Mouse (Mus musculus) layer of hippocampus, adult 11-12 months (tissue): ENCODE measurements at regions not wholly inside any gene's neighbourhood (a gene's known extent, or its start where the extent isn't known, plus 50 kb on each side); places are given as distances from the start of the nearest gene placed in this dataset.

Experiments used
- DNase-seq: peaks from one replicate; pipeline ENCODE4 v3.0.0; 2022; ENCODE audit warnings: low spot score

DNA sequence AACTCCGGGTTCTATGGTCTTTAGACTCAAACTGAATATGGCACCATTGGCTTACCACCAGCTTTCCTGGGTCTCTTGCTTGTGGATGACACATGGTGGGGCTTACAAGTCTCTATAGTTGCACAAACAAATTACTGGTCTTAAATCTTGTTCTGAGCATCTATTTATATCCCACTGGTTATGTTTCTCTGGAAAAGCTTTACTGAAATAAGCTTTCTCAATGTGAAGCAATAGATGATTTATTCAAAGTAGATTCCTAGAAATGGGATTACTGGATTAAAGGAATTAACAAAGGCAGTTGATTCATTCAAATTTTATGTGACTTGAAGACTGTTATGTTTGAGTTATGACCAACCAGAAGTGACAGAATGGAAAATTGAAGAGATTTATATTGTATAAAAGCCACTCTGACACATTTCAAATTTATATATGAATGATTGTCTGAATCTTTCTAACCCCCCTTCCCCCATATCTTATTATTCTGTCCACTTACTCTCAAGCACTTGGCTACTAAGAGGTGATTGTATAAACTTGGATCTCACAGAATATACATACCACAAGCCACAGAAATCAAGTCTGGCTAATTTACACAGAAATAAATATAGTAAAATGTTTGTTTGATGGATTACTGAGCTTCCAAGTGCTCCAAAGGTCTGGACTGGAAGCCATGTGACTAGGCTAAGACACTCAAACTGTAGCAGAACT lies 113.4 kb upstream of the C1qtnf3 start:
- DNase-seq, result no peak

DNA sequence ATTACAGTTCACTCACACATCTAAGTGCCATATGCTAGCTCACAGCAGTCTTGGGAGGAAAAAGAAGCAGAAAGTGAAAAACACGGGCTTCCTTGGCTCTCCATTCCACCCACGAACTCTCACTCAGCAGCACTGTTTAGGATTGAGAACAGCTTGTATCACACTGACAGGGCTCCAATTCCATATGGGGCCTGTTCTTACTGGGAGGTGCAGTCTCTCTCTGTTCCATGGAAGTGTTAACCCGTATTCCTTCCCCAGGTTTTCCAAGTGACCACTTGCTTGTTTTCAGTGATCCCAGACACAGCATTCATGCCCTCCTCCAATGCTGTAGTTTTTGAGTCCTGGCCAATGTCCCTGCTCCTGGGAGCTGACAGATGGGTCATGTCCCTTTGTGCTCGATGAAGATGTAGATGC lies 111.5 kb upstream of the C1qtnf3 start:
- DNase-seq, result peak; percentile 66

DNA sequence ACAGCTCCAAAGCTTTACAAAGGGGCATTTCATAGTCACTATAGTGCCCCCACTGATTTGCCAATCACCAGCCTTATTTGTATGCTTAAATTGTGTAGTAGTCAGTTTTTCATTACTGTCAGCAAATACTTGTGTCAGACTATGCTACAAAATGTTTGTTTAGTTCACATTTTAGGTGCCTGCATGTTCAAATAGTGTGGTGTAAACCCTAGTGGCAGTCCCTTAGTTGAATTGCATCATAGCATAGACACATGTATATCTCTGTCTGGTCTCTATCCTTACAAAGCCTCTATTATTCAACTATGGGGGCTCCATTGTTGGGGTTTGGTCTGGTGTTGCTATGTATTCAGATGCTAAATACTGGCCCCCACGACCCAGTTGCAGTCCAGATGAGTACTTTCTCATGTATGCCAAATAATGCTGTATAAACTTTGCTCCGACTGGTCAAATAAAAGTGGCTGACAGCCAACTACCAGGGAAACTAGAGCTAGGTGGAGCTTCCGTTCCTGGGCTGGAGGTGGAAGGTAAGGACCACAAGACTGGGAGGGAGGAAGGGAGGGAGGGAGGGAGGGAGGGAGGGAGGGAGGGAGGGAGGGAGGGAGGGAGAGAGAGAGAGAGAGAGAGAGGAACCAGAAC lies 109.0 kb upstream of the C1qtnf3 start:
- DNase-seq, result no peak

DNA sequence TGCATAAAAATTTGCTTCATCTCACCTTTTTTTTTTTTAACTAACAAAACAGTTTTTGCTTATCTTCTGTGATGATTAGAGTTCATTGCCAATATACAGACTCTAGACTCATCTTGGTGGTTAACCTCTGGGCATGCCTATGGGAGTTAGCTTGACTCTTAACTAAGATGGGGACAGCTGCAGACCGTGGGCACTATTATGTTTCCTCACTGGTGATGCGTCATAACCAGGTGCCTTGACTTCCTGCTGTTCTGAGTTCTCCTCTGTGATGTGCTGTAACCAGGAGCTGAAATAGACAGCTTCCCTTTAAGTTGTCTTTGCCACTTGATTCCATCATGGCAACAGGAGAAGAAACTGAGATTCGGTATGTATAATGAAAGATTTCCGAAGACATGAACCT lies 105.4 kb upstream of the C1qtnf3 start:
- no peak for DNase-seq

DNA sequence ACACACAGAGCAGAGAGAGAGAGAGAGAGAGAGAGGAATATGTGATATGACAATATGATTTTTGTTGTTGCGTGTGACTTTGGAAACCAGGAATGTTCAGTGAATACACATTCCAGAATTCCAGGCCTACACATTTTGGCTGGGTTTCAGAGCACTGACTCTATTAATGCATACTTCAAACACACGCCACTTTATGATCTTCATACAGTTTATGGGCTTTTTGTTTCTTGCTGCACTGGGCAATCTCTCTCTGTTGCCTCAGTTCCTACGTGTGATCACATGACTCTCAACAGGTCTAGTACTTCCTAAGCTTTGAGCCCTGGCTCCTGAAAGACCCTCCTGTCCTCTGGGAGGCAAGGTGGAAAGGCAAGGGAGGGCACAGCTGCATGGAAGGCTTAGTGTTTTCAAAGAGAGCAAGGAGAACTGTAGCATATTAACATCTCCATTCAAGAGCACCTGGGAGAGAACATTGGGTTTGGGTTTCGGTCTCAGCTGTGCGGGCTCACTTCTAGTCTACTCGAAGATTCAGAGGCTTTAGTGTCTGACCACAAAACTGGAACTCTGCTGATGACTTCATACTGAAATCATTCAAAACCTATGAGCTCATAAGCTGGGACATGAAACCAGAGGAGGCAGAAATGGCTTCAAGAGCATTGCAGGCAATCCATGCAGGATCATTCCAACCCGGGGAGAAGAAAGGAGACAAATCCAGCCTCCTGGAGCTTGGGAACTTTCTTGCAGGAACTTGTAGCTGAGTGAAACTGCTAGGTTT lies 87.9 kb upstream of the C1qtnf3 start:
- no peak for DNase-seq

DNA sequence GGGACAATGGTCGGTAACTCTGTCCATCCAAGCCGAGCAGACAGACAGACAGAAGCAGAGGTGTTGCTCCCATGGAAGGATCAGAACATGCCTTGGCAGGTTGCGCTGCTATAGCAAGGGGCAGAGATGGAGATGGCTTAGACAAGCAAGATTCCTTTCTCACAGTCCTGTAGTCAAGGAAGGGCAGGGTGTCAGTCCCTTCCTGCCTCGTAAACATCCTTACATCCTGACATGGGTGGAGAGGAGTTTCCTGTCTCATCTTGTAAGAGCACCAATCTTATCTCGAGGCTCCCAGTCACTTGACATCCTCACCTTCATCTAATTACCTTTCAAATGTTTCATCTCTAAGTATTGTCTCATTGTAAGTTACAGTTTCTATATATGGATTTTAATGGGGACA lies 87.0 kb upstream of the C1qtnf3 start:
- DNase-seq, result no peak

DNA sequence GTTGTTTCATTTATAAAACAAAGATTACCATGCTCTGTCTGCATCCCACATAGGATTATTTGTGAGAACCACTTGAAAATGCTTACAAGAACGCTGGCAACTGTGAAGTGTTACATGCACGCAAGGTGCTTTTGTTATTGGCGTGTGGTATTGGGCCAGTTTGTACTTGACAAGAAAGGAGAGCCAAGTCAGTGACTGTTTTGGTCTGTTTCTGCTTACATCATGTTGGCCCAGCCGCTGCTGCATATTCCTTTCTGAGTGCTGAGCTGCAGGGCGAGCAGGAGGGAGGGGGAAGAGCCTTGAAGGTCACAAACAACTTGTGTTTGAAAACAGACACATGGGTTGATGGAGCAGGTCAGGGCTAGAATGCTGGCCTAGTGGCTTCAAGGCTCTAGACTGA lies 85.3 kb upstream of the C1qtnf3 start:
- no peak for DNase-seq

DNA sequence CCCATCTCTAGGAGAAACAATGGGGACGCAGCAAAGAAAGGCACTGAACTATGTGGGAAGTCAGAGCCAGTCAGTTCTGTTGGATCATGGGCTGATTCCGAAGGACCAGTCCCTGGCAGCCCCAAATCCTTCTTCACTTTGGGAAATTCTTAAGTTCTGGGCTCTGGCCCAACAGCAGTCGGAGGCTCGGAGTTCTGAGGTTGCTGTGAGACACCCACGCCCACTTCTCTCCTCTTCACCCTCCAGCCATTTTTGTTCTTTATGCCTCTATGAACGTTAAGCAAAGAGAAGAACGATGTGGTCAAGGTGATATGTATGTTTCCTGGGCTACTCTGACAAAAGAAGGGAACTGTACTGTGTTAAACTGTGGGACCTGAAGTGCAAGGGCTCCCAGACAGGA lies 84.0 kb upstream of the C1qtnf3 start:
- DNase-seq, result no peak

DNA sequence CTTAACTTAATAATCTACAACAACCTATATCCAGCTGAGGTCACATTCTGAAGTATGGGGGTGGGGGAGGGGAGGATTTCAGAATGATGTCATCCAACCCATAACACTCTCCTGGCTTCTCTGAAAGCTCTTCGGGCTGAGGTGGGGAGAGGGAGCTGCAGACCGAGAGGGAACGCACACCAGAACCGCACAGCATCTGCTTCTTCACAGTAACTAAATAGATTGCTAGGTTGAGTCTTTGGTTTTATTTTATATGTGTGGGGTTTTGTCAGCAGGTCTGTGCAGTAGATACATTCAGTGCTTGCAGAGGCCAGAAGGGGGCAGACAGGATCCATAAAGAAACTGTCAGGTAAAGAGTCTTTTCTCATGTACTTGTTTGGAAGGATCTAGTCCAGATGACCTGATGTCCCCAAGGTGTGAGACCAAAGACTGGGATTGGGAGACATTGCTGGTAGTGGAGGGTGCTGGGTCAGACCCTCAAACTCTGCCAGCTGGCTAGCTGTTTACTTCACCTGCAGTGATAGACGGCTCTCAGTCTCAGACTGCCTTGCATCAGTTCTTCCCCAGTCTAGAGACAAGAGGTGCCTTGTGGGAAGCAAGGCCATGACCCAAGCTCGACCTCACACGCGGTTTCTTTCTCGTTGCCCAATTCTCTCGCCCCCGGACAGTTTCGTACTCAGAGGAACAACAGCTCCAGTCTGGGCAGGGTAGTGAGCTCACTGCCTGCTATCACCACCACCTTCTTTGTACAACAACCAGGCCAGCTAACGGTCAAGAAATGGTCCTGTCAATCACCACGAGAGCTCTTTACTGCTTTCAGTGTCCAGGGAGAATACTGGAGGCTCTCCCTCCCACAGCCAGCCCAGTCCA lies 83.2 kb upstream of the C1qtnf3 start:
- peak; percentile 26 for DNase-seq

DNA sequence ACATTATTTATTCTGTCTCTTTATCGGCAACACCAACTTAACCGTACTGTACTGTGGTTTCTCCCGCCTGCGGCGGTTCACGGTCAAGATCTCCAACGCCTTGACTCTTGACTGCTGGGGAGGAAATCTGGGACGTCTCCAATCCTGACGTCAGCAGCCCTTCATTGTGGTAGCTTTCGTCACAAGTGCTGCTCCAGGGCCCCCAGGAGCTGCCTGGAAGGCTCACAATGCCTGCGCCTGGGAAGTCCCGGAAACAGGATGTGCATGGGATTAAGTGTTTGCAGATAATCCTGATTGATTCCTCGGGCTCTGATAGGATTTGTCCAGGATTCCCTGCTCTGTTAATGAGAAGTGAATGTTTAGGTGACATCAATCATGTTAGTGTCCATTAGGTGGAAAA lies 82.3 kb upstream of the C1qtnf3 start:
- DNase-seq, result no peak

DNA sequence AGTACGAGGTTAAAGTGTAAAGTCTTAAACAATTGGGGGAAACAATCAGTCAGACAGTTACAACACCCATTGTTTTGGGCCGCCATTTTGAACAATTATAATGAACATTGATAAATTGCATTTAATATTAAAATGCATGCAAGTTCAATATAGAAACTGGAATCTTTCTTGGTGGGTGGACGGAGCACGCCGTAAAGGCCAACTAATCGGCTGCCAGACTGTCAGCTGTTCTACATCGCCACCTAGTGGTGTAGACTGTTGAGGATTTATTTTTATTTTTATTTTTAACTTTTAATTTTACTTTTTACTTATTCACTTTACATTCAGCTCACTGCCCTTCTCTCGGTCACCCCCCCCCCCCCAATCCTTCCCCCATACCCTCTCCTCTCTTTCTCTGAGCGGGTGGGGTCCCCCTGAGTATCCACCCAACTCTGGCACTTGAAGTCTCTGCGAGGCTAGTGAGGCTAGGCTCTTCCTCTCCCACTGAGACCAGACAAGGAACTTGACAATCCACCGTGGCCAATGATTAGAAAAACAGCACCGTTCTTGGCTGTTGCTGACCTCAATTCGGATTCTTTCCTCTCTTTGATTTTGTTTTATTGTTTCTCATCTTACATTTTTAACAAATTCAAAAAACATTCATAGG lies 79.7 kb upstream of the C1qtnf3 start:
- DNase-seq, result no peak

DNA sequence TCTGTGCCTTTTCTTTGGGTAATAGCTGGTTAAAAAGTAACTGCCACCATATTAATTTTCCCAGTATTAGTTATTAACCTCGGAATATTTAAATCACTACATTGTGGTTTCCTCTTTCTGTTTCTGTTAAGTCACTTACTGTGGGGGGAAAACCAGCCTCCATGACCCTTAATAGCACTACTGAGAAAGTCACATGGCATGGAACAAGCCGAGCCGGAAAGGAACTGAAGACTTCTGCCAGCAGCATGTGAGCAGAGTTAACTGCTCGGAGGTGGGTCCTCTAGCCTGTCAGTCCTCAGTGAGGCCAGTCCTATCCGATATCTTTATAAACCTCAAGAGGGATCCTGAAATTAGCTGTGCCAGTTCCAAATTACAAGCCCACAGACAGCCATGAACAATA lies 75.8 kb upstream of the C1qtnf3 start:
- no peak for DNase-seq

DNA sequence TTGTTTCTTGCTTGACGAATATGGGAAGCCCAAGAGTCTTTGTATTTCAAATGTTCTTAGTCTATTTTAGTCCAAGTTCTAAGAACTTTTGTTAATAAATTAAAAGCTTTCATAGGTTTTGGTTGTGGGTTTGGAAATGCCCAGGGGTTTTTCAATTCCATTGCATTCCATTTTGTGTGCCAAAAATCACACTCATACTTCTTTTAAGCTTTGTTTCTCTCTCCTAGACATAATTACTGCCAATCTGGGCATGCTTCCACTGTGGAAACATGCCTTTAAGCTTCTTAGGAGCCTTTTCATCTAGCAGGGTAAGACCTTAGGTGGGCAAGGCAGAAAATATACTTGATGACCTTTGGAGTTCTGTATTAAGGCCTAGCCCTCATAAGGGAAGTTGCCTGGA lies 70.4 kb upstream of the C1qtnf3 start:
- DNase-seq, result no peak

DNA sequence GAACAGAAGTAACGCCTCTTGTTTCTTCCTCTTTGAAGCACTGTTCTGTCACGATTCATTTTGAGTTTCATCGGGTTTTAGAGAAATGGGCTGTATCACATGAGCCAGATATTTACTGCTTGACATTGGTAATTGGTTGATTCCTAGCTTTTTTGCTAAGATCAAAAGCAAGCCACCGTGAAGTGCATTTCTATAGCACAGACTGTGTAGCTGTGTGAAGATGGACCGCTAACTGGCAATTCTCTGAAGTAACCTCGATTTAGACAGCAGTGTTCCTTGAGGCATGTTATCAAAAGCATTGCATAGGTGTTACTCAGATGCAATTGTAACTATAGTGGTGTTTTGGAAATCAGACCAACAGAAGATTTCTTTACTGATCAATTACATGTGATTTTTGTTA lies 64.1 kb upstream of the C1qtnf3 start:
- DNase-seq, result no peak

DNA sequence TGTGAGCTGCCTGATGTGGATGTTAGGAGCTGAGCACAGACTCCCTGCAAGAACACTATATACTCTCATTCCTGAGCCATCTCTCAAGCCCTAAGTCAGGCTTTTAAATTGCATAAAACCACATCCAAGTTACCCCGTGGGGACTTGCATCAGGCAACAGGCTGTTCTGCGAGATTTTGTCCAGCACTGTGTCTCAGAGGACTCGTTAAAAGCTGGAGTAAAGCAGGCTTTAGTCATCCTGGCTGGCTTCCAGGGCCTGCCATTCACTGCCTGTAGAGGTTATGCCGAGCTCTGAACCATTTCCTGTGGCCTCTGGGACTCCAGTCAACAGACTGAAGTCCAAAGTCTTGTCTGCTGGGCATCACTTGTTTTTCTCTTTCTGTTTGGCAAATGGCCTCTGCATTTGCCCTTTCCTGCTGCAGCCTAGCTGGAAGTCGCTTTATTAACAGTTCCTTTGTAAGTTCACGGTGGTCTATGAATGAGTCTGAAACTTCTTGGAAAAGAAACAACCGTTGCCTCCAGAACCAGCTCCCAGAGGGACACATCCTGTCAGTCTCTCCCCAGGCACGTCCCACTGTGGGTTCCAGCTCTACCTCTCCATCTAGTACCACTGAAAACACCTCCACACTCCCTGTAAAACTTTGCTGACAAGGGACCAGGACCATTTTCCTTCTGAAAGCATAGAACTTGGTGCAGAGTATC lies 61.8 kb upstream of the C1qtnf3 start:
- DNase-seq, result no peak

DNA sequence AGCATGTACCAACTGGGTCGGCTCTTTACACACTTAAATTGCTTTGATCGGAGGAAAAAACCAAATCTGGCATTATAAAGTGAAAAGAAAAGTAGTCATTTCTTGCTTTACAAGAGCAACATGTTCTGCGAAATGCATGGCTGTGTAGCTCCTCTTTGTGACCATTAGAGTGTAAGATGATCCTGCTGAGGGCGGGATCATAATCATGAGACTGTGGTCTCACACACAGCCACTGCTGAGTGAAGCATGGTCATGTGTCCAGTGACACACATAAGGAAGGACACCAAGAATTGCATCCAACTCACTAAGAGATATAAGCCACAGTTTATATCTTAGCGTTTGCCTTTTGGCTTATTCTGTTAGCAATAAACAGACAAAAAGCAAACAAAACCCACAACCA lies 53.8 kb upstream of the C1qtnf3 start:
- DNase-seq, result no peak

DNA sequence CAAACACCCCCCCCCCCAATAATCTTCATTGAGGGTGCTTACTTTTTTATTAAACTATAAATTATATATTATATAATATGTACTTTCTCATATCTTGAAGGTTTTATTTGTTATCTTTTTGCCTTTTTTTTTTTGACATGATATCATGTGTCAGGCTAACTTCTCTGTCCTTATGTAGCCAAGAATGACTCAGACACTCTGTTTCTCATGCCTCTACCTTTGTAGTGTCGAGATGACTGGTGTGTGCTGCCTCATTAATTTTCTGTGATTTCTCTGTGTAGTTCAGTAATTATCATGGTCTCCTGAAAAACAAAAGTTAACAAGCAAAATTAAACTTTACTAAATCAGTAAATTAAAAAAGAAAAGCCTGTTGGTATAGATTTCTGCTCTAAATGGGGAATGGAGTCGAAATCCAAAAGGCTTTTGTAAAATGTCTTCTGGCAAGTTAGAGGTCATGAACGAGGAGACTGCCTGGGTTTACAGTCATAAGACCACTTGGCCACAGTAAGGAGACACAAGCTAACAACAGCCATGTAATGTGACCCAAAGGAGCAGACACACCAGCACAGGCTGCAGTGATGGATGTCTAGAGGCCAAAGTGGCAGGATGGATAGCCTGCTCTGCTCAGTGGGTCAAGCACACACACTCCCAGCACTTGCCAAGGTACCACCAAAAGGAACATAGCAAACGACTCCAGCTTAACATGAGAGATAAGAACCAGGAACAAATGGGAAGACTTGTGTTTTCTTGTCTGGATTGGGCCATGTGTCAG lies 53.2 kb upstream of the C1qtnf3 start:
- no peak for DNase-seq

DNA sequence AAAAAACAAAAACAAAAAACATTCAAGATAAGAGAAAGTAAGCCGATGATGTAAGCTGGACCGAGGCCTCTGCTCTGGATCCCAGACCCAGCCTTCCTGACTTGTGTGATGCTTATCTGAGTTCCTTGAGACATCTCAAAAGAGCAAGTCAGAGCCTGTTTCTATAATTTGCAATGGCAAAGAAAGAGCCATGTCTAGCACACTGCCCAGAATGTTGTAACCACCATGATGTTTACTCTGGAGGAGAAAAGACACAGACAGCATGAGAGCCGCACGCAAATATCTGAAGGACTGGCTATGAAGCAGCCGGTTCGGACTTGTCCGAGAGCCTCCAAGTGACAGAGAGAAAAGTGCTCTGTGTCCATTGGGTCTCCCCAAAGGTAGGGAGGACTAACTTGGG lies 52.2 kb upstream of the C1qtnf3 start:
- no peak for DNase-seq

DNA sequence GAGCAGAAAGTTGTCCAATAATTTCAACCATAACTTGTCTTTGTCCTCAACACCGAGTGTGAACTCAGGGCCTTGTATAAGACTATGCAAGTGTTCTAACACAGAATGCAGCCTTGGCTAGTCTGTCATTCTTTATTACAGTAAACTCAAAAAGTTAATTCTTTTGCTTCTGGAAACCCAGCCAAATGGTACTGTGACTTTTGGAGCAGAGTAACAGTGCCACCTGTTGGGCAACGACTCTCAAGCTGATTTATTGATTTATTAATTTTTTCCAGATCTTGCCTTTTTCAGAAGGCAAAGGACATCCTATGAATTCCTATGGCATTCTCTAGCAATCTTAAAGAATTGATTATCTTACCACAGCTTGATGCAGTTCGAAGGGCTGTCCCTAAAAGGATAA lies 51.1 kb upstream of the C1qtnf3 start:
- DNase-seq, result peak; percentile 33

DNA sequence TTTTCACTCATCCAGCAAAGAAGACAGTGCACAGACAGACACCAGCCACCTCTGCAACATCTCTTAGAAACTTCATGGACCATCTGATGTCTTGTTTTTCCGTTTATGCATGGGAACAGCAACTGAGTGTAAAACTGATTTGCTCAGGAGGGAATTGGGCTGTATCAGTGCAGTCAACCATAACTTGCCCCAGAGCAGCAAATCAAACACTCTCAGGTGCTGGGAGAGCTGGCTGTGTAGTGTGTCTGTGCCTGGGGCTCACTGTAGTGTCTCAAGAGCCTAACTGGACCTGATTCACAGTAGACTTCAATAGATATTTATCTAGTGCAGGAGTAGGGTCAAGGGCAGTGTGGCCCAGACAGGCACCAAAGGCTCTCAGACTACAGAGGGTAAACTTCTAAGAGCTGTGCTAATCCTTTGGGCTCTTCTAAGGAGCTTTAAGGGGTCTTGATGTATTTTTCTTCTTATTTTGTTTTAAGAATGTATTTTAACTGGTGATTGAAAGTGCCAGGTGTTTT lies 50.3 kb upstream of the C1qtnf3 start:
- no peak for DNase-seq
